ENCODE assay signal across 8 mouse cellular contexts in the genomic region with DNA sequence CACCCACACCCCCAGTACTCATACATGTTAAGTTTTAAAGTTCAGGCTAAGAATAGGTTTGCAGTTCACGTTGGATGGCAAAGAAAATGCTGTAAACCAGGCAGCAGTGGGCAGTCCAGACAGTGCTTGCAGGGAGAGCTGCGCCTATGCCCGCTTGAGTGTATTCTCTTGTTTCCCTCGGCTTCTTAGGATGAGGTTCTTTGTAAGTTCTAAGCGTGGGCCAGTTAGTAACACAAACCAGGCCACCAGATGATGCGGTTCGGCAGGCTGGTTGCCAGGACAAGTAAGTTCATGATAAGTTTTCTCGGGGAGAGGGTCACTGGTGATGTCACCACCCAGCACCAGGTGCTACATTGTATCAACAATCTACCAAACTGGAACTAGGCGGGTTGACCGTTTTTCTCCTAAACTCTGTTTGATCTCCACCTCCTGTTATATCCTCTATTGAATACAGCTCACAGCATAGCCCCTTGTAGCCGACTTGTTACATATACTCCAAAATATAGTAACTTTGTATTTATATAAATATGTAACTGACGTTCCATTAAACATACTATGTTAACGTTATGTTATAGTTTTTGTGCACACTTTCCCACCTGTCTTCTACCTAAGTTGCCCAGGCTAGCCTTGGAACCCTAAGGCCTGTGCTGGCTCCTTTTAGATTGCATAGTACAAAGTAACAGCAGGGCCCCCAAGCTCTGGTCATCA. TPM values are rescaled to one million over a fixed set of nuclear protein-coding genes. Genes with fewer than 3 reads are reported as not detected.
DNase-seq lines count a peak whose midpoint lies in the region; ATAC-seq lines count a peak whose summit lies in the region.

No protein-coding gene starts in this region.

- H3K4me3 ChIP-seq in heart, embryonic 13.5 days, result peak overlapping the region; percentile 97
- peak overlapping the region; percentile 64 for H3K4me3 ChIP-seq in heart, embryonic 16.5 days (ENCODE audit: low read length)

- H3K9me3 ChIP-seq in heart, embryonic 13.5 days, result no peaks in the 10 kb centered on the region
- H3K9me3 ChIP-seq in heart, embryonic 16.5 days (replicated peaks; ENCODE audit: control insufficient read depth, low read length), result no peaks in the 10 kb centered on the region

- peaks cover 21% of the 10 kb centered on the region for H3K36me3 ChIP-seq in heart, embryonic 13.5 days
- H3K36me3 ChIP-seq in heart, embryonic 16.5 days (ENCODE audit: control insufficient read depth, insufficient read depth), result peaks cover 7% of the 10 kb centered on the region; the same call in 1 of the 2 replicates

- peak overlapping the region; percentile 86 for H3K9ac ChIP-seq in heart, embryonic 13.5 days
- H3K9ac ChIP-seq in heart, embryonic 16.5 days (ENCODE audit: low read length), result peak overlapping the region; percentile 79

- peaks cover 20% of the 10 kb centered on the region for H3K4me1 ChIP-seq in heart, embryonic 13.5 days
- peaks cover 14% of the 10 kb centered on the region for H3K4me1 ChIP-seq in heart, embryonic 16.5 days (ENCODE audit: control insufficient read depth, insufficient read depth, low read length)

- no peak for ATAC-seq in heart, embryonic 13.5 days (ENCODE audit: extremely low read depth, insufficient number of reproducible peaks, low FRiP score, low TSS enrichment)
- ATAC-seq in heart, embryonic 16.5 days (replicated peaks; ENCODE audit: extremely low read depth, insufficient read depth, low FRiP score), result no peak
- ATAC-seq in megakaryocyte progenitor cell, adult 5-6 weeks (replicated peaks; ENCODE audit: poor library complexity), result peak; percentile 7

- H3K4me2 ChIP-seq in heart, embryonic 13.5 days, result peak overlapping the region; percentile 73
- H3K4me2 ChIP-seq in heart, embryonic 16.5 days (ENCODE audit: low read depth, low read length), result peak overlapping the region; percentile 69

- H3K27ac ChIP-seq in heart, embryonic 13.5 days (replicated peaks), result peak overlapping the region; percentile 98
- H3K27ac ChIP-seq in heart, embryonic 16.5 days (ENCODE audit: low read length), result peak overlapping the region; percentile 87

- 72% methylated on average over 13 of the region's 13 CpGs for WGBS in heart, embryonic 13.5 days
- 80% methylated on average over 13 of the region's 13 CpGs for WGBS in heart, embryonic 16.5 days

- no peaks in the 10 kb centered on the region for H3K27me3 ChIP-seq in heart, embryonic 13.5 days (replicated peaks)
- no peaks in the 10 kb centered on the region for H3K27me3 ChIP-seq in heart, embryonic 16.5 days (ENCODE audit: control insufficient read depth, insufficient read depth, low read length)

- DNase-seq in heart, postnatal 4 days, result no peak
- peak; percentile 45 for DNase-seq in NIH3T3 (ENCODE audit: low read depth)
- no peak for DNase-seq in natural killer cell, adult 2 months (ENCODE audit: low spot score in 2 of 2)
- DNase-seq in left cerebral cortex, postnatal 4 days, result no peak
- DNase-seq in embryo, embryonic 9.5 days (ENCODE audit: extremely low spot score), result no peak

- intact Hi-C loops in left cerebral cortex, postnatal 4 days (cut with DNase I), result no loop called here

RNA-seq across cellular contexts. Expression of a gene that starts 0.9 kb away (rescaled TPM):
- polyA plus RNA-seq in heart, embryonic 13.5 days (2015; fragmentation: Nextera tagmentation; extraction: Ambion mirVana), result 389 and 423 TPM in 2 replicates
- 100 to 1,000 TPM; 192 to 200 TPM for total RNA-seq in heart, postnatal 4 days (2021)
- polyA plus RNA-seq in heart, embryonic 16.5 days (2015; fragmentation: Nextera tagmentation; extraction: Ambion mirVana), result 327 and 358 TPM in 2 replicates
- 583 and 587 TPM in 2 replicates for total RNA-seq in megakaryocyte progenitor cell, adult 5-6 weeks (2015)
- total RNA-seq in megakaryocyte progenitor cell, adult 5-6 weeks (2017), result 525 and 594 TPM in 2 replicates
- 100 to 1,000 TPM; 164 to 165 TPM for total RNA-seq in left cerebral cortex, postnatal 4 days (2021)

RNA-seq across cellular contexts. Expression of a gene that starts 10.6 kb away (rescaled TPM):
- 17.3 and 18.8 TPM in 2 replicates for polyA plus RNA-seq in heart, embryonic 13.5 days (2015; fragmentation: Nextera tagmentation; extraction: Ambion mirVana)
- total RNA-seq in heart, postnatal 4 days (2021), result 10 to 100 TPM; 20.4 to 21.6 TPM
- polyA plus RNA-seq in heart, embryonic 16.5 days (2015; fragmentation: Nextera tagmentation; extraction: Ambion mirVana), result 23.0 and 25.1 TPM in 2 replicates
- 12.6 and 19.4 TPM in 2 replicates for total RNA-seq in megakaryocyte progenitor cell, adult 5-6 weeks (2015)
- total RNA-seq in megakaryocyte progenitor cell, adult 5-6 weeks (2017), result 24.3 and 26.0 TPM in 2 replicates
- total RNA-seq in left cerebral cortex, postnatal 4 days (2021), result 10 to 100 TPM; 30.4 to 33.2 TPM
